Mouse (Mus musculus): ENCODE measurements around the gene Hacd1. TPM values are rescaled to one million over a fixed set of nuclear protein-coding genes. Genes with fewer than 3 reads are reported as not detected.

The Hacd1 gene
- polyA plus RNA-seq, 1 experiment from 2014 or later, result 53.9 TPM

Other genes starting within 250 kb of the Hacd1 start
- gene Stam, start 18.0 kb upstream of the Hacd1 start, polyA plus RNA-seq (2016; fragmentation: Nextera tagmentation; extraction: Ambion mirVana), result 81.1 and 86.6 TPM in 2 replicates
- not detected in 2 replicates for gene Tmem236, start 118.4 kb upstream of the Hacd1 start, polyA plus RNA-seq (2016; fragmentation: Nextera tagmentation; extraction: Ambion mirVana)
- gene Mrc1, start 173.3 kb upstream of the Hacd1 start, polyA plus RNA-seq (2016; fragmentation: Nextera tagmentation; extraction: Ambion mirVana), result 3.0 and 3.8 TPM in 2 replicates

Measured in hindbrain, embryonic 10.5 days (tissue).